Comparison of ENCODE assay signal across 19 mouse cellular contexts in the genomic region with DNA sequence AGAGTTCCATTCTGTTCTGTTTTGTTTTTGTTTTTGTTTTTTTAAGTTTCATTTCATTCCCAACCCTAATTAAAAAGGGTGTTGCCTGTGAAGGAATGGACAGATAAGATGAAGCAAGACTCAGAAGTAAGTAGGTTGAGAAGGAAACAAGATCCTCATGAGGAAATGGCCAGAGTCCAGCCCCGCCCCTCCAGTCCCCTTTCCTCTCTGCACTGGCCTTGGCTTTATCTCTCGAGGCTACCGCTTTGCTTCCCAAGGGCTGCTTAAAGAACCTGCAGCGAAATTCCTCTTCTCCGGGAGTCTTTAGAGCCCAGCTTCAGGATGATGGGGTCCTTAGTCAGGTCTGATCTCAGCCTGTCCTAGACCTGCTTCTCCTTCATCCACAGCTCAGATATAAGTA. TPM values are rescaled to one million over a fixed set of nuclear protein-coding genes. Genes with fewer than 3 reads are reported as not detected.
A peak's percentile ranks its signal among the peaks of the same experiment; 100 is the strongest.
DNase-seq lines count a peak whose midpoint lies in the region; ATAC-seq and TF ChIP-seq lines count a peak whose summit lies in the region.
"Had no signal": no experiment of that assay in that cellular context is flagged by ENCODE, and none has a peak within 500 bp of the region (broad histone marks: within the 10 kb centered on the region; RNA-seq: fewer than 3 reads in every experiment).

No protein-coding gene starts in this region.

- peaks cover 67% of the 10 kb centered on the region for H3K36me3 ChIP-seq in liver, embryonic 15.5 days (replicated peaks)
- H3K36me3 ChIP-seq in liver, embryonic 12.5 days = peaks cover 76% of the 10 kb centered on the region
- H3K36me3 ChIP-seq in intestine, postnatal 0 days (ENCODE audit: control insufficient read depth, insufficient read depth) = peaks cover 55% of the 10 kb centered on the region
- H3K36me3 ChIP-seq in limb, embryonic 10.5 days = peaks cover 76% of the 10 kb centered on the region

- ATAC-seq in liver, embryonic 15.5 days (ENCODE audit: insufficient read depth) = no peak
- ATAC-seq in liver, embryonic 12.5 days = no peak
- ATAC-seq in intestine, postnatal 0 days = peak; percentile 72
- ATAC-seq: forebrain, embryonic 15.5 days; lung, postnatal 0 days had no signal

- no peak overlapping the region for H3K9ac ChIP-seq in liver, embryonic 15.5 days
- no peak overlapping the region for H3K9ac ChIP-seq in liver, embryonic 12.5 days
- H3K9ac ChIP-seq in intestine, postnatal 0 days (ENCODE audit: low read depth, low read length) = no peak overlapping the region
- H3K9ac ChIP-seq: forebrain, embryonic 15.5 days; heart, embryonic 15.5 days; hindbrain, embryonic 14.5 days had no signal

- peak; percentile 80 for DNase-seq in heart, adult 11 months
- no peak for DNase-seq in heart, postnatal 25 days (ENCODE audit: low spot score)
- peak; percentile 58 for DNase-seq in adrenal gland, adult 2 months
- DNase-seq in cerebellum, adult 8-10 months = no peak
- no peak for DNase-seq in limb, embryonic 10.5 days (ENCODE audit: low spot score)
- DNase-seq: B cell, adult 2 months; cerebellum, postnatal 25 days; kidney, adult 8-10 months; right cerebral cortex, adult 18-20 months had no signal

- 49% methylated on average over 5 of the region's 5 CpGs for WGBS in liver, embryonic 15.5 days (ENCODE audit: insufficient replicate concordance)
- WGBS in liver, embryonic 12.5 days (ENCODE audit: insufficient replicate concordance) = 39% methylated on average over 5 of the region's 5 CpGs
- WGBS in intestine, postnatal 0 days = 36% methylated on average over 5 of the region's 5 CpGs
- WGBS in limb, embryonic 10.5 days = 83% methylated on average over 5 of the region's 5 CpGs

- H3K4me1 ChIP-seq in liver, embryonic 15.5 days (replicated peaks) = peaks cover 10% of the 10 kb centered on the region
- H3K4me1 ChIP-seq in liver, embryonic 12.5 days = peaks cover 18% of the 10 kb centered on the region
- no peaks in the 10 kb centered on the region for H3K4me1 ChIP-seq in intestine, postnatal 0 days (replicated peaks; ENCODE audit: control insufficient read depth, insufficient read depth, low read length)
- peaks cover 6% of the 10 kb centered on the region for H3K4me1 ChIP-seq in limb, embryonic 10.5 days

- no peak overlapping the region for H3K4me2 ChIP-seq in liver, embryonic 15.5 days
- H3K4me2 ChIP-seq in liver, embryonic 12.5 days = no peak overlapping the region
- peak overlapping the region; percentile 18; the same call in 1 of the 2 replicates for H3K4me2 ChIP-seq in intestine, postnatal 0 days (replicated peaks; ENCODE audit: low read depth)
- H3K4me2 ChIP-seq: forebrain, embryonic 15.5 days; heart, embryonic 15.5 days; hindbrain, embryonic 14.5 days had no signal

- H3K27me3 ChIP-seq in liver, embryonic 15.5 days = no peaks in the 10 kb centered on the region
- H3K27me3 ChIP-seq in liver, embryonic 12.5 days (replicated peaks) = no peaks in the 10 kb centered on the region
- no peaks in the 10 kb centered on the region for H3K27me3 ChIP-seq in intestine, postnatal 0 days (replicated peaks; ENCODE audit: control insufficient read depth, insufficient read depth, low read length)
- no peaks in the 10 kb centered on the region for H3K27me3 ChIP-seq in limb, embryonic 10.5 days (ENCODE audit: low read depth, poor library complexity, severe bottlenecking)
- H3K27me3 ChIP-seq: forebrain, embryonic 15.5 days; heart, embryonic 15.5 days had no signal

- intact Hi-C loops in heart, postnatal 25 days (cut with DNase I) = no loop called here

- no peak for TF ChIP-seq CTCF in intestine, postnatal 0 days (IDR thresholded peaks at IDR 0.05; ENCODE audit: low read depth)

- no peak overlapping the region for H3K4me3 ChIP-seq in liver, embryonic 15.5 days (replicated peaks)
- no peak overlapping the region for H3K4me3 ChIP-seq in liver, embryonic 12.5 days
- H3K4me3 ChIP-seq in intestine, postnatal 0 days (ENCODE audit: low read depth, low read length) = 0 out of 2 replicates have a peak overlapping the region, but pooled peaks have one; percentile 2
- no peak overlapping the region for H3K4me3 ChIP-seq in limb, embryonic 10.5 days
- H3K4me3 ChIP-seq: forebrain, embryonic 15.5 days; heart, embryonic 15.5 days; midbrain, embryonic 10.5 days had no signal

- peak overlapping the region; percentile 29; the same call in 1 of the 2 replicates for H3K27ac ChIP-seq in liver, embryonic 15.5 days (replicated peaks)
- H3K27ac ChIP-seq in liver, embryonic 12.5 days = no peak overlapping the region
- H3K27ac ChIP-seq in intestine, postnatal 0 days (ENCODE audit: low read depth, low read length) = peak overlapping the region; percentile 68
- H3K27ac ChIP-seq in limb, embryonic 10.5 days = no peak overlapping the region
- H3K27ac ChIP-seq: forebrain, embryonic 15.5 days; heart, embryonic 15.5 days; hindbrain, embryonic 14.5 days; midbrain, embryonic 10.5 days had no signal

- no peaks in the 10 kb centered on the region for H3K9me3 ChIP-seq in liver, embryonic 15.5 days (replicated peaks)
- no peaks in the 10 kb centered on the region for H3K9me3 ChIP-seq in liver, embryonic 12.5 days (replicated peaks)
- no peaks in the 10 kb centered on the region for H3K9me3 ChIP-seq in intestine, postnatal 0 days (ENCODE audit: control insufficient read depth)
- no peaks in the 10 kb centered on the region for H3K9me3 ChIP-seq in limb, embryonic 10.5 days (replicated peaks)
- H3K9me3 ChIP-seq: forebrain, embryonic 15.5 days; heart, embryonic 15.5 days; midbrain, embryonic 10.5 days had no signal

RNA-seq across cellular contexts. Expression of a gene that starts 4.3 kb away (rescaled TPM):
- 100 to 1,000 TPM; 104 to 113 TPM for total RNA-seq in heart, postnatal 25 days (2021)
- polyA plus RNA-seq in liver, embryonic 15.5 days (2015; fragmentation: Nextera tagmentation; extraction: Ambion mirVana) = 70.1 and 73.6 TPM in 2 replicates
- 92.8 and 96.5 TPM in 2 replicates for polyA plus RNA-seq in liver, embryonic 12.5 days (2016; fragmentation: Nextera tagmentation; extraction: Ambion mirVana)
- total RNA-seq in adrenal gland, adult 2 months (2021) = 100 to 1,000 TPM; 174 to 178 TPM
- polyA plus RNA-seq in adrenal gland, adult 2 months (2012; rRNA removed) = 11.0 and 21.1 TPM in 2 replicates
- 133 and 139 TPM in 2 replicates for polyA plus RNA-seq in intestine, postnatal 0 days (2015; fragmentation: Nextera tagmentation; extraction: Ambion mirVana)
- polyA plus RNA-seq in limb, embryonic 10.5 days (2016; fragmentation: Nextera tagmentation; extraction: Ambion mirVana) = 155 and 201 TPM in 2 replicates

RNA-seq across cellular contexts. Expression of a gene that starts 4.6 kb away (rescaled TPM):
- total RNA-seq in heart, postnatal 25 days (2021) = 10 to 100 TPM; 42.8 to 44.4 TPM
- 37.6 and 43.5 TPM in 2 replicates for polyA plus RNA-seq in liver, embryonic 15.5 days (2015; fragmentation: Nextera tagmentation; extraction: Ambion mirVana)
- polyA plus RNA-seq in liver, embryonic 12.5 days (2016; fragmentation: Nextera tagmentation; extraction: Ambion mirVana) = 45.6 and 47.8 TPM in 2 replicates
- 10 to 100 TPM; 83.9 to 85.7 TPM for total RNA-seq in adrenal gland, adult 2 months (2021)
- polyA plus RNA-seq in adrenal gland, adult 2 months (2012; rRNA removed) = 62.9 and 83.8 TPM in 2 replicates
- 110 and 115 TPM in 2 replicates for polyA plus RNA-seq in intestine, postnatal 0 days (2015; fragmentation: Nextera tagmentation; extraction: Ambion mirVana)
- 83.4 and 95.9 TPM in 2 replicates for polyA plus RNA-seq in limb, embryonic 10.5 days (2016; fragmentation: Nextera tagmentation; extraction: Ambion mirVana)

RNA-seq across cellular contexts. Expression of a gene that starts 20.6 kb away (rescaled TPM):
- total RNA-seq in heart, postnatal 25 days (2021) = not detected
- polyA plus RNA-seq in liver, embryonic 15.5 days (2015; fragmentation: Nextera tagmentation; extraction: Ambion mirVana) = not detected in 2 replicates
- not detected in 2 replicates for polyA plus RNA-seq in liver, embryonic 12.5 days (2016; fragmentation: Nextera tagmentation; extraction: Ambion mirVana)
- not detected for total RNA-seq in adrenal gland, adult 2 months (2021)
- not detected in 2 replicates for polyA plus RNA-seq in adrenal gland, adult 2 months (2012; rRNA removed)
- 0.05 TPM in 1 of 2 replicates, not detected in the other for polyA plus RNA-seq in intestine, postnatal 0 days (2015; fragmentation: Nextera tagmentation; extraction: Ambion mirVana)
- not detected in 2 replicates for polyA plus RNA-seq in limb, embryonic 10.5 days (2016; fragmentation: Nextera tagmentation; extraction: Ambion mirVana)
- polyA plus RNA-seq: heart, embryonic 15.5 days; lung, postnatal 0 days; spleen, adult 2 months; urinary bladder, adult 2 months had no signal

RNA-seq across cellular contexts. Expression of a gene that starts 48.6 kb away (rescaled TPM):
- 100 to 1,000 TPM; 120 to 122 TPM for total RNA-seq in heart, postnatal 25 days (2021)
- polyA plus RNA-seq in liver, embryonic 15.5 days (2015; fragmentation: Nextera tagmentation; extraction: Ambion mirVana) = 38.7 and 41.8 TPM in 2 replicates
- 55.0 and 56.8 TPM in 2 replicates for polyA plus RNA-seq in liver, embryonic 12.5 days (2016; fragmentation: Nextera tagmentation; extraction: Ambion mirVana)
- 100 to 1,000 TPM; 112 to 114 TPM for total RNA-seq in adrenal gland, adult 2 months (2021)
- 104 and 114 TPM in 2 replicates for polyA plus RNA-seq in adrenal gland, adult 2 months (2012; rRNA removed)
- 132 and 134 TPM in 2 replicates for polyA plus RNA-seq in intestine, postnatal 0 days (2015; fragmentation: Nextera tagmentation; extraction: Ambion mirVana)
- 195 and 206 TPM in 2 replicates for polyA plus RNA-seq in limb, embryonic 10.5 days (2016; fragmentation: Nextera tagmentation; extraction: Ambion mirVana)

RNA-seq across cellular contexts. Expression of a gene that starts 49.7 kb away (rescaled TPM):
- total RNA-seq in heart, postnatal 25 days (2021) = 1 to 10 TPM; 1.5 to 2.4 TPM
- 0.66 and 0.81 TPM in 2 replicates for polyA plus RNA-seq in liver, embryonic 15.5 days (2015; fragmentation: Nextera tagmentation; extraction: Ambion mirVana)
- 2.3 and 2.6 TPM in 2 replicates for polyA plus RNA-seq in liver, embryonic 12.5 days (2016; fragmentation: Nextera tagmentation; extraction: Ambion mirVana)
- total RNA-seq in adrenal gland, adult 2 months (2021) = 1 to 10 TPM; 1.7 to 6.2 TPM
- 2.9 and 3.6 TPM in 2 replicates for polyA plus RNA-seq in adrenal gland, adult 2 months (2012; rRNA removed)
- polyA plus RNA-seq in intestine, postnatal 0 days (2015; fragmentation: Nextera tagmentation; extraction: Ambion mirVana) = 2.8 and 3.3 TPM in 2 replicates
- polyA plus RNA-seq in limb, embryonic 10.5 days (2016; fragmentation: Nextera tagmentation; extraction: Ambion mirVana) = 28.3 and 29.9 TPM in 2 replicates

Comparison
In these comparisons a context has a peak if more than half of its experiments do, and no peak if none do; other contexts are left out.
1. DNase-seq: peak in heart, adult 11 months (single experiment) and adrenal gland, adult 2 months (single experiment); none in heart, postnatal 25 days (single experiment), cerebellum, adult 8-10 months (single experiment) and limb, embryonic 10.5 days (single experiment).
2. H3K27ac ChIP-seq: peak in liver, embryonic 15.5 days (single experiment) and intestine, postnatal 0 days (single experiment); none in liver, embryonic 12.5 days (single experiment) and limb, embryonic 10.5 days (single experiment).